Mouse (Mus musculus): ENCODE results near the gene Rcbtb2. TPM values are rescaled to one million over a fixed set of nuclear protein-coding genes. Genes with fewer than 3 reads are reported as not detected.

Gene Rcbtb2
- total RNA-seq, 2 experiments from 2014 or later, result 19.1 to 20.6 TPM

DNA sequence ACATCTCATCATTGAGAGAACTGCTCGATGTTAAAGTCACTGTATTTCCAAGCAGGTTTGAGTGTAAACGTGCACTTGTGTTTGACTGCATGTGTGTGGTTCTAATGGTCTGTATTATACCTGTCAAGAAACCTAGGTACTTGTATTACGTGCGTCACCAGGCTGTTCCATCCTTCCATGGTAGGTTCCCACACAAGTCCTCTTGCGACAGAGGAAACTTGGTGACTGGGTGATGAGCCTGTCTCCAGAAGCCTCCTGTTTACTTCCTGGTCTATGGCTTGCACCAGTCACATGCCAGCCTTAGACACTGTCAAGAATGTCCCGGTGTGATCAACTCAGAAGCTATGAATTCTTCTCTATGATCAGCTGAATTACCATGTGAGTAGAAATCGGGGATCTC, 15.6 kb downstream of the Rcbtb2 start:
- TF ChIP-seq CTCF (IDR thresholded peaks at IDR 0.05), result no peak
- intact Hi-C loops (cut with DNase I), result no loop called here
- Histone ChIP-seq H3K27ac (no peak overlapping the region), H3K4me3 (no peak overlapping the region)
- no peak for DNase-seq (ENCODE audit: extremely low spot score in 1 of 2, low spot score in 2 of 2)

DNA sequence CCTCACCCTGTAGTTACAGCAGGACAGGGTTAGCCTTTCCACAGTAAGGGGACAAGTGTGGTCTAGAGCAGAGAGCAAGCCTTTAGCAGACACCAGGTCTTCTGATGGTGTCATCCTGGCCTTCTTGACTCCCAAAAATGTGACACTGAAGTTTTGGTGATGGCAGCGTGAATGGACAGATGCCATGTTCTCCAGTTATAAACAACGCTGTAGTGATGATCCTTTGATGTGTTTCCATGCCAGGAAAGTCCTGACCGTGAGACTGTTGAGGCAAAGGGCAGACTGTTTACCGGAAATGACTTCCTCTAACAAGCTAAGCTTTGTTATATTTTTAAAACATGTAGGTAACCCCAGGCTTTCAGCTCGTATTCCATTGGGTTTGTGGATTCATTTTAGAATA, 17.0 kb downstream of the Rcbtb2 start:
- no peak overlapping the region for H3K4me3 ChIP-seq
- DNase-seq (ENCODE audit: extremely low spot score in 1 of 2, low spot score in 2 of 2), result no peak
- no peak for TF ChIP-seq CTCF (IDR thresholded peaks at IDR 0.05)
- H3K27ac ChIP-seq, result no peak overlapping the region
- intact Hi-C loops (cut with DNase I), result no loop called here

DNA sequence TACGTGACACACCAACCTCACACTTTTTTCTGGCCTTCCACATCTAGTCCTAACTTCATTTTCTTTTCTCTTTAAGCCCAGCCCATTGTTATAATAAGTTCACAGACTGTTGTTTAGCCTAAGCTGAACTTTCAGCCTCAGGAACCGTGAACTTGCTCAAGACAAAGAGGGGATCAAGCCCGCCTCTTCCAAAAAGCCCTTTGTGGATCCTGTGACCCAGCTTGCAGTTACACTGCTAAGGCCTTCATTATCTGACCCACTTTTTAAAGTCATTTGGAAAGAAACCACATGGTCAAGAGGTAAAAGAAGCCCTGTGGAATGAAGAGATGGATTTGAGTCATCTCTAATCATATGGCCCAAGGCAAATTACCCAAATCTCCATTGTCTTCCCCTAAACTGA, 19.0 kb downstream of the Rcbtb2 start:
- Histone ChIP-seq H3K4me3 (no peak overlapping the region), H3K27ac (no peak overlapping the region; the same call in 1 of the 2 replicates)
- DNase-seq (ENCODE audit: extremely low spot score in 1 of 2, low spot score in 2 of 2), result no peak
- intact Hi-C loops (cut with DNase I), result no loop called here
- no peak for TF ChIP-seq CTCF (IDR thresholded peaks at IDR 0.05)

DNA sequence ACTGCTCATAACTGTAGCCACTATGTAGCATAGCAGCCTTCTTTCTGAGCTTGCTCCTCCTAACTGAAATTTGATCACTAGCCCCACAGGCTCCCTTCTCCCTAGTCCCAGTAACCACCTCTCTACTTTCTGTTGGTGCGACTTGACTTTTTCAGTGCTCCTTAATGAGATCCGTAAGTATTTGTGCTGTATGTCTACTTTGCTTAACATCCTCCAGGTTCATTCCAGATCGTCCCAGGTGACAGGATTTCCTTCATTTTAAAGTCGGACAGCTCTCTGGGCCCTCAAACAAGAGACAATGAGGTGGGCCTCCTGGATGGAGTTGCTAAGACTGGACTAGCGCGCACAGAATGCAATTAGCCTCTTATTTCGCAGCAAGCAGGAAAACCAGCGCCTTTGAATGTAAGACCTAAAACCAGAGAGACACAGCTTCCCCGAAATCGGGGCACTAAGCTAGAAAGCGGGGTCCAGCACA, 19.6 kb downstream of the Rcbtb2 start:
- no peak for TF ChIP-seq CTCF (IDR thresholded peaks at IDR 0.05)
- peak; percentile 19 to 34 for DNase-seq (ENCODE audit: extremely low spot score in 1 of 2, low spot score in 2 of 2)
- Histone ChIP-seq H3K27ac (peak overlapping the region; percentile 99), H3K4me3 (peak overlapping the region; percentile 90)
- intact Hi-C loops (cut with DNase I), result no loop called here

DNA sequence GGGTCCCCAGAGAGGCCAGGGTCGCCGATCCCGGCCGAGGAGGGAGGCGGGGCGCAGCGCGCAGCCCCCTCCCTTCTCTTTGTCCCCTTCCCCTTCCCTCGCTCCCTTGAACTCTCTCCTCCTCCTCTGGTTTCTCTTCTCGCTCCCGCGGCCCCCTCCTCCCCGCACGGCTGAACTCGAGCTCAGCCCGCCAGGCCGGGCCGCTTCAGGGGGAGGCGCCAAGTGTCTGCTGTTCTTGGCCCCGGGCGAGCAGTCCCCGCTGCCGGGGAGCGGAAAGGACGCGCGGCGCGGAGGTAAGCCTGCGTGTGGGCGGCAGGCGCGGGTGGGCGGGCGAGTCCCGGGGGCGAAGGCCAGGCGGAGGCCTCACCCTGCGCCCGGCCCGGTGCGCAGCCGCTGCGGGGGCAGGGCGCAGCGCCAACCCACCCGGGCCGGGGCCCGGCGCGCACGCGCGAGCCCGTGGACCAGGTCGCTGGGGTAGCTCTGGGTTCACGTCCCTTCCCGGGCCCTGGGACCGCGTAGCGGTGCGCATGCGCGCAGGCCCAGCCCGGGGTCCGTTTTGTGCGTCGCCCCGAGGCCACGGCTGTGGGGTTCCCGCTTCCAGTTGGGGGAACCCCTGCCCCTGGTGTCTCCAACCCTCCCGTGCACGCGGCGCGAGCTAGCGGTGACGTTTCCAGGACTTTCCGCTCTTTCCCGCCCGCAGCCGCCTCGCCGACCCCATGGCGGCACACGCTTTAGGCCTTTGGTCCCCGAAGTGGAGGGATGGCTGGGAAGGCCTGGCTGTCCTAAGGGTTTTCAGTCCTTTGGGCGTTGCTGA, 20.3 kb downstream of the Rcbtb2 start:
- H3K4me3 ChIP-seq, result peak overlapping the region; percentile 90
- TF ChIP-seq CTCF (IDR thresholded peaks at IDR 0.05), result no peak; the same call in 1 of the 2 replicates
- DNase-seq (ENCODE audit: extremely low spot score in 1 of 2, low spot score in 2 of 2), result peak; percentile 74 to 83
- intact Hi-C loops (cut with DNase I), result no loop called here
- H3K27ac ChIP-seq, result peak overlapping the region; percentile 99

DNA sequence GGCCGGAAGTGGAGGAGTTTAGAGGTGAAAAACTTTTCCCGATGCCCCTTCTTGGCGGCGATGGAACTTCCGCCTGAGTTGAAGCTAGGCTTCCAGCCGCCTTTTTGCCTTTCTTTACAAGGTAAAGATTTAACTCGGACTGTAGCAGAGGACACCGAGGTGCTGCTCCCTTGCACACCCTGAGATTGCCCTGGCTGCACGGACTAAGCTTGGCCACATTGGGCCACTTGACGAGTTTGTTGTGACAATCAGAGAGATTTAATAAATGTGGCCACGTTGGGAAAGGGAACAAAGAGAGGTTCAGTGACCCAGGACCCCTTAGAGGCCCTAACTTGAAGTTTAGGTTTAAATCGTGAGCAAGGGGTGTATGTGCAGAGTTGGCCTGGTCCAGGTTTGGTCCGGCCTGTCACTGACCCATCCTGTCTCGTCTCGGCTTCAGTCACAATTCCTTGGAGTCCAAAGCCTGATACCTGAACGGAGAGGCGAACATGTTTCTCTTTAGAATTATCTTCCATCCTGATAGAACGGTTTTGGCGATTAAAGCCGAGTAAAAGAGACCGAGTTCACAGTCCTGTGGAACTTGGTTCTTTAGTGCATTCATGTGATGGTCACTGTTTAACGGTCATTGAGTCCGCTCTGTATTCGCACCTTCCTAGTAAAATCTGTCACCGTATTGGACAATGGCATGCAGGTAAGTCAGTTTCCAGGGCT, 21.0 kb downstream of the Rcbtb2 start:
- peak overlapping the region; percentile 90 for H3K4me3 ChIP-seq
- no peak for DNase-seq (ENCODE audit: extremely low spot score in 1 of 2, low spot score in 2 of 2)
- H3K27ac ChIP-seq, result peak overlapping the region; percentile 99
- intact Hi-C loops (cut with DNase I), result no loop called here
- no peak; the same call in 1 of the 2 replicates for TF ChIP-seq CTCF (IDR thresholded peaks at IDR 0.05)

DNA sequence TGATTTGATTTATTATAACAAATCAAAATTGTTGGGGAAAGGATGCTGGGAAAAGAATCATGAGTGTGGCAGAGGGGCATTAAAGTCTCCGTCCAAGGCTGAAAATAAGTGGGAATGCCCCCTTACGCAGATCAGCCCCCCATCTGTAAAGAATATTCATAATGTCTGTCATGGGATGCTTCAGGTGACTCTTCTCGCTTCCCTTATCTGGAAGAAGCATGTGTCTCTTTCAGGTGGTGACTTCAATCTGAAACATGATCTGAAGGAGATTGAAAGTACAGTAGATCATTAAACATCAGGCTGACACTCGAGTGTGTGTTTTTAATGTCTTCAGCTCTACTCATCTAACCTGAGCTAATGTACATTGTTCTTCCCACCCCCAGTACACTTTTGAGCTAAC, 22.7 kb downstream of the Rcbtb2 start:
- no peak for DNase-seq (ENCODE audit: extremely low spot score in 1 of 2, low spot score in 2 of 2)
- TF ChIP-seq CTCF (IDR thresholded peaks at IDR 0.05), result no peak
- intact Hi-C loops (cut with DNase I), result no loop called here
- Histone ChIP-seq H3K27ac (no peak overlapping the region), H3K4me3 (no peak overlapping the region)

DNA sequence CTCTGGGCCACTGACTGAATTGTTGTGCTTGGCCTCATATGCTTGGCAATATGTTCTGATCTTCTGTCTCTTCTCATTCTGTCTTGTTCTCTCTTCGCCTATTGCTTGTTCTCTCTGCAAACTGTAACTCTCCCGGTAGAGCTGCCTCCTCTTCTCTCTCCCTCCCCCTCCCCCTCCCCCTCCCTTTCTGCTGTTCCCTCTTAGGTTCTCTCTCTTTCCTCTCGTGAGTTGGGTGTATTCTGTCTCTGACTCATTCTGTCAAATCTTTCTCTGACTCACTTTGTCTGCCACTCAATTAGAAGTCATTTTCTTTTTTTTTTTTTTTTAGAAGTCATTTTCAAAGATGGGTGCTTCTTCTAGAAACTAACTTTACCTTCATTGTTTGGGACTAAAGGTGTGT, 23.9 kb downstream of the Rcbtb2 start:
- no peak for TF ChIP-seq CTCF (IDR thresholded peaks at IDR 0.05)
- no peak for DNase-seq (ENCODE audit: extremely low spot score in 1 of 2, low spot score in 2 of 2)
- Histone ChIP-seq H3K27ac (no peak overlapping the region), H3K4me3 (no peak overlapping the region)
- intact Hi-C loops (cut with DNase I), result no loop called here

DNA sequence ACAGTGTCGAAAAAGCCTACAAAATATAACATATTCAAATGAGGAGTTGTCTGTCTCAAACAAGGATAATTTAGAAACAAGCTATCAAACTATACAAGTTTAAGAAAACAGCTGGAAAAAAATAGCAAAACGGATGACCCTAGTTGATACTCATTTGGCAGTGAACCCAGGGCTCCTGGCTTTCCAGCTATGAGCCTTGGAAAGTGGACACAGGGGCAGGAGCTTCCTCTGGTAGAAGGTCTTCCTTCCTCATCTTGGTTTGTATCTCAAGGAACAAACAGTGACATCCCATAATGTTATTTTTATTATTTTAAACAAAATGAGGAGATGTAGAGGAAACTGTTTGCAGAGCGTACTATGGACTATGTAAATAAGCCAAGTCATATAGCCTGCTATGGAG, 25.3 kb downstream of the Rcbtb2 start:
- intact Hi-C loops (cut with DNase I), result no loop called here
- no peak for DNase-seq (ENCODE audit: extremely low spot score in 1 of 2, low spot score in 2 of 2)
- no peak for TF ChIP-seq CTCF (IDR thresholded peaks at IDR 0.05)
- Histone ChIP-seq H3K4me3 (no peak overlapping the region), H3K27ac (no peak overlapping the region)

DNA sequence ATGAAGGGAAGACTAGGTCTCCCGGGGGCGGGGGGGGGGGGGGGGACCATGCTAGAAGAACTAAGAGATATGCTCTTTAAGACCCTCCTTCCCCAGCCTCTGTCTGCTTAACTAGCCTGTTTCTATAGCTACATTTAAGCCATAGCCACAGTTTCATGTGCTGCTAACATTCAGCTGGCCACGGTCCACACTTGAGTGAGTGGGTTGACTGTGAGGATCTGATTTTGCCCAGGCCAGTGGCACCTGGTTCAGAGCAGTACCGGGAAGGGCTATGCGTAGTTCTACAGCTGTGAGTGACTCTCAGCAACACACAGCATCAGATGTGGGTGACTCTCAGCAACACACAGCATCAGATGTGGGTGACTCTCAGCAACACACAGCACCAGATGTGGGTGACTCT, 38.5 kb downstream of the Rcbtb2 start:
- no peak for DNase-seq (ENCODE audit: extremely low spot score in 1 of 2, low spot score in 2 of 2)
- H3K27ac ChIP-seq, result no peak overlapping the region
- no peak for TF ChIP-seq CTCF (IDR thresholded peaks at IDR 0.05)
- intact Hi-C loops (cut with DNase I), result no loop called here
- H3K4me3 ChIP-seq, result no peak overlapping the region

DNA sequence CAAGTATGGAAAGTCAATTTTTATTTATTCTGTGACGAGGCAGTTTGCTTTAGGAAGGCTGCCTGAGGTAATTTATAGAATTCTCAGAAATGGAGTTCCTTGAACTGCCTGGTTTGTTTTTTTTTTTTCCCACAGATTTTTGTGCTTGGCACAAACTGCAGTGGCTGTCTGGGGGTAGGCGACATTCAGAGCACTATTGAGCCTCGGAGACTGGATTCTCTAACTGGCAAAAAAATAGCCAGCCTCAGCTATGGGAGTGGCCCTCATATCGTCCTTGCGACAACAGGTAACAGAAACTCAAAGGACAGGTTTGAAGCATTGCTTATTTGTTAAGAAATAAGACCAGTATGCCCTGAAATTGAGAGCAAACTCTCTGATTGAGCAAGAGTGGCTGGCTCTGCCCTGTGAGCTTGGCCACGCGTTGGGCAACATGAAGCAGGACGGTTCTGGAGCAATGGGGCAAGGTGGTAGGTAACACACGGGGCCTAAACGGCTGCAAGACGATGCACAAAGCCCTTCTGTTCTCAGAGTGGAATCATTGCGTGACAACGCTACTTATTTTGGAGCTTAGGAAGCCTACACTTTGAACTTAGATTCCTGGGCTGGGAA, 39.5 kb downstream of the Rcbtb2 start:
- TF ChIP-seq CTCF (IDR thresholded peaks at IDR 0.05), result no peak
- H3K27ac ChIP-seq, result no peak overlapping the region
- H3K4me3 ChIP-seq, result no peak overlapping the region
- no peak for DNase-seq (ENCODE audit: extremely low spot score in 1 of 2, low spot score in 2 of 2)
- intact Hi-C loops (cut with DNase I), result no loop called here

DNA sequence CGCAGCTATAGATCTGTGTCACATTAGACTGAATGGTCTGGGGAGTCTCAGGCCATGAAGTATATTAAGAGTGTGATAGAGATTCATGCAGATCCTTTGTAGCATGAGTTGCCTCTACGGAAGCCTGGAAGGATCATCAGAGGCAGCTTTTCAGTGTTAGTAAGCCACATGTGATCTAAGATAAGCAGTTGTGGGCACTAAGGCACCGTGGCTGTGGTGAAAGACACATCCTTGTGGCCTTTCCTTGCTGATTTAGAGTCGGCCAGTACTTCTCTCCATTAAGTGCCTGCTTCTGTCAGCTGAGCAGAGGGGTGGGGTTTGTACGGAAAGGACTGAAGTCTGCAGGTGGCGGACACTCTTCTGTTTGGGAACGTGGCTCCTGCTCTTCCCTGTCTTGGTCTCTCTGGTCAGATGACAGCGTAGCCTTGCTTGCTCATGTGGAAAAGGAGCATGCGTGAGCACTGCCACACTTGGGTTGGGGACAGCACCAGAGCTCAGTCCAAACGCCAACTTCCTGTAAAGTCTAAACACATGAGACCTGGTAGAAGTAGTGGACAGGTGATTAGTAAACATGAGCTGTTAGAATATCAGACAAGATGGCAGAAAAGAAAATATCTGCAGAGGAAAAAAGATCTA, 40.6 kb downstream of the Rcbtb2 start:
- intact Hi-C loops (cut with DNase I), result no loop called here
- no peak overlapping the region for H3K4me3 ChIP-seq
- no peak for DNase-seq (ENCODE audit: extremely low spot score in 1 of 2, low spot score in 2 of 2)
- no peak overlapping the region for H3K27ac ChIP-seq
- no peak for TF ChIP-seq CTCF (IDR thresholded peaks at IDR 0.05)
